In genomic region chr11:116087194-116088130, GRCm38 (mm10) we compare ENCODE assay signal across 8 mouse cellular contexts. TPM values are rescaled to one million over a fixed set of nuclear protein-coding genes. Genes with fewer than 3 reads are reported as not detected.
DNase-seq lines count a peak whose midpoint lies in the region; ATAC-seq and TF ChIP-seq lines count a peak whose summit lies in the region.

No protein-coding gene starts in this region.

- TF ChIP-seq CTCF in gastrocnemius, adult 2 months (IDR thresholded peaks at IDR 0.05) = peak; percentile 99; the same call in 1 of the 2 replicates
- peak; percentile 90 for TF ChIP-seq CTCF in hindbrain, postnatal 0 days (IDR thresholded peaks at IDR 0.05; ENCODE audit: low read depth)

- intact Hi-C loops in gastrocnemius, adult 2 months (cut with DNase I) = loop anchor here (1.0 to 5.0 kb wide), 4 partner anchors 43 to 135 kb away; partner anchors contain the start of genes Acox1, Ten1 and Unk

- peak overlapping the region; percentile 97 for H3K27ac ChIP-seq in gastrocnemius, adult 2 months
- peak overlapping the region; percentile 66; the same call in 1 of the 2 replicates for H3K27ac ChIP-seq in hindbrain, postnatal 0 days

- peak; percentile 89 for DNase-seq in ZHBTc4 (ENCODE audit: low read depth, low spot score)
- DNase-seq in cerebellum, postnatal 36 days = peak; percentile 91 to 94
- peak; percentile 94 for DNase-seq in gastrocnemius, adult 2 months
- DNase-seq in hindbrain, postnatal 0 days (ENCODE audit: low spot score) = peak; percentile 90
- DNase-seq in left cerebral cortex, adult 9 months (ENCODE audit: low spot score in 2 of 2) = peak; percentile 59 to 89
- peak; percentile 86 for DNase-seq in right cerebral cortex, postnatal 14 days
- peak; percentile 92 for DNase-seq in yolk sac, embryonic 10.5 days (ENCODE audit: low spot score)

- WGBS in hindbrain, postnatal 0 days = 4% methylated on average over 31 of the region's 31 CpGs

- peak overlapping the region; percentile 28 for H3K9ac ChIP-seq in hindbrain, postnatal 0 days (replicated peaks; ENCODE audit: low read length)

- peak; percentile 58 for ATAC-seq in hindbrain, postnatal 0 days

- H3K4me3 ChIP-seq in gastrocnemius, adult 2 months = peak overlapping the region; percentile 70
- H3K4me3 ChIP-seq in hindbrain, postnatal 0 days (ENCODE audit: low read length) = peak overlapping the region; percentile 51
- H3K4me3 ChIP-seq in megakaryocyte, embryonic 14.5 days (replicated peaks) = peak overlapping the region; percentile 96

- H3K4me2 ChIP-seq in hindbrain, postnatal 0 days (ENCODE audit: low read depth, low read length) = peak overlapping the region; percentile 62

- no peaks in the 10 kb centered on the region for H3K9me3 ChIP-seq in hindbrain, postnatal 0 days (ENCODE audit: low read length)
- no peaks in the 10 kb centered on the region for H3K9me3 ChIP-seq in megakaryocyte, embryonic 14.5 days

- H3K27me3 ChIP-seq in hindbrain, postnatal 0 days (ENCODE audit: insufficient read depth, low read length) = no peaks in the 10 kb centered on the region
- no peaks in the 10 kb centered on the region for H3K27me3 ChIP-seq in megakaryocyte, embryonic 14.5 days (replicated peaks)

- H3K36me3 ChIP-seq in hindbrain, postnatal 0 days (ENCODE audit: insufficient read depth, low read length) = peaks cover 8% of the 10 kb centered on the region
- peaks cover 45% of the 10 kb centered on the region for H3K36me3 ChIP-seq in megakaryocyte, embryonic 14.5 days (replicated peaks; ENCODE audit: low read length)

- H3K4me1 ChIP-seq in hindbrain, postnatal 0 days (ENCODE audit: insufficient read depth, low read length) = peaks cover 8% of the 10 kb centered on the region; the same call in 1 of the 2 replicates
- peaks cover 76% of the 10 kb centered on the region for H3K4me1 ChIP-seq in megakaryocyte, embryonic 14.5 days

RNA-seq across cellular contexts. Expression of gene Wbp2, which starts 0.7 kb away (rescaled TPM):
- total RNA-seq in gastrocnemius, adult 2 months (2021) = 10 to 100 TPM; 77.2 to 81.8 TPM
- total RNA-seq in hindbrain, postnatal 0 days (2014; rRNA removed) = 146 and 171 TPM in 2 replicates
- polyA plus RNA-seq in hindbrain, postnatal 0 days (2015; fragmentation: Nextera tagmentation; extraction: Ambion mirVana) = 206 and 234 TPM in 2 replicates
- 842 and 1,717 TPM in 2 replicates for polyA plus RNA-seq in megakaryocyte, embryonic 14.5 days (2012; ENCODE audit: insufficient read depth, low replicate concordance)

RNA-seq across cellular contexts. Expression of gene Unc13d, which starts 9.7 kb away (rescaled TPM):
- total RNA-seq in gastrocnemius, adult 2 months (2021) = under 1 TPM; 0.13 to 0.50 TPM
- 0.65 and 1.3 TPM in 2 replicates for total RNA-seq in hindbrain, postnatal 0 days (2014; rRNA removed)
- polyA plus RNA-seq in hindbrain, postnatal 0 days (2015; fragmentation: Nextera tagmentation; extraction: Ambion mirVana) = 0.65 and 0.96 TPM in 2 replicates
- polyA plus RNA-seq in megakaryocyte, embryonic 14.5 days (2012; ENCODE audit: insufficient read depth, low replicate concordance) = 221 and 384 TPM in 2 replicates

RNA-seq across cellular contexts. Expression of gene Trim47, which starts 39.5 kb away (rescaled TPM):
- total RNA-seq in gastrocnemius, adult 2 months (2021) = 10 to 100 TPM in 1 of 2 experiments, 1 to 10 TPM in 1; 6.0 to 12.2 TPM
- total RNA-seq in hindbrain, postnatal 0 days (2014; rRNA removed) = 14.2 and 17.0 TPM in 2 replicates
- 9.5 and 10.1 TPM in 2 replicates for polyA plus RNA-seq in hindbrain, postnatal 0 days (2015; fragmentation: Nextera tagmentation; extraction: Ambion mirVana)
- 6.9 and 23.5 TPM in 2 replicates for polyA plus RNA-seq in megakaryocyte, embryonic 14.5 days (2012; ENCODE audit: insufficient read depth, low replicate concordance)

RNA-seq across cellular contexts. Expression of gene Trim65, which starts 43.5 kb away (rescaled TPM):
- 1 to 10 TPM; 4.2 to 6.6 TPM for total RNA-seq in gastrocnemius, adult 2 months (2021)
- total RNA-seq in hindbrain, postnatal 0 days (2014; rRNA removed) = 8.2 and 9.6 TPM in 2 replicates
- 2.4 TPM in 2 replicates for polyA plus RNA-seq in hindbrain, postnatal 0 days (2015; fragmentation: Nextera tagmentation; extraction: Ambion mirVana)
- polyA plus RNA-seq in megakaryocyte, embryonic 14.5 days (2012; ENCODE audit: insufficient read depth, low replicate concordance) = 3.0 and 9.5 TPM in 2 replicates

RNA-seq across cellular contexts. Expression of gene Mrpl38, which starts 51.2 kb away (rescaled TPM):
- total RNA-seq in gastrocnemius, adult 2 months (2021) = 10 to 100 TPM; 47.5 to 61.5 TPM
- 83.9 and 94.0 TPM in 2 replicates for total RNA-seq in hindbrain, postnatal 0 days (2014; rRNA removed)
- polyA plus RNA-seq in hindbrain, postnatal 0 days (2015; fragmentation: Nextera tagmentation; extraction: Ambion mirVana) = 71.9 and 73.3 TPM in 2 replicates
- polyA plus RNA-seq in megakaryocyte, embryonic 14.5 days (2012; ENCODE audit: insufficient read depth, low replicate concordance) = 25.4 and 80.4 TPM in 2 replicates

Comparison
In these comparisons a context has a peak if more than half of its experiments do, and no peak if none do; other contexts are left out.
1. Peak in every context shown above with its lines: DNase-seq, ATAC-seq, H3K4me3 ChIP-seq and H3K27ac ChIP-seq.